Mouse (Mus musculus): ENCODE measurements at regions not wholly inside any gene's neighbourhood (a gene's known extent, or its start where the extent isn't known, plus 50 kb on each side); places are given as distances from the start of the nearest gene placed in this dataset.

DNA sequence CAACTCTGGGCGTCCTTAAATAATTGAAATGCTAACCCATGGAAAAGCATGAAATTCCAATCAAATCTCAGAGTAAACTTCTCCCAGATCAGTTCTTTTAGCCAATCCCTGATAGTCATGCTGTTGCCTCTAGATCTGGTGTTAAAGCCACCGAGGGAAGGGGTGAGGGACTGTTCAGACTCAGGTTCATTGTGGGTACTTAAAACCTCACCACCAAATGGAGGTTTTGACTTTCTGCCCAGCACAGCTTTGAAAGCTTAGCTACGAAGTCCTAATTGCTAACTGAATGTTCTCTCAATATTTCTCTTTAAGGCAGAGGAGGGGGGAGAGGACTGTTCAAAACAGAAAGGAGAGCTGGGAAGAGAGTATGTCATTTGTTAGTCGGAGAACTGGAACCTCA, 517.9 kb upstream of the Sox9 start:
- Histone ChIP-seq H3K4me3 (ENCODE audit: insufficient read depth in 1 of 2, low read depth in 2 of 2, low read length in 2 of 2) (no peak overlapping the region), H3K4me2 (ENCODE audit: low read depth) (no peak overlapping the region), H3K36me3 (replicated peaks; ENCODE audit: control insufficient read depth, insufficient read depth, low read depth) (no peaks in the 10 kb centered on the region), H3K9me3 (ENCODE audit: control insufficient read depth, low read length) (no peaks in the 10 kb centered on the region), H3K27me3 (ENCODE audit: control insufficient read depth, insufficient read depth, low read length) (no peaks in the 10 kb centered on the region), H3K4me1 (replicated peaks; ENCODE audit: control insufficient read depth in 2 of 2, insufficient read depth in 2 of 2, low read length in 1 of 2) (no peaks in the 10 kb centered on the region), H3K27ac (no peak overlapping the region), H3K9ac (replicated peaks) (no peak overlapping the region)
- WGBS (ENCODE audit: insufficient replicate concordance) = 60% methylated on average over 4 of the region's 4 CpGs
- DNase-seq (ENCODE audit: low read depth in 3 of 3, low spot score in 3 of 3) (no peak), ATAC-seq (ENCODE audit: insufficient read depth) (no peak)
- TF ChIP-seq CTCF (IDR thresholded peaks at IDR 0.05; ENCODE audit: low read depth) = no peak
- no peak for TF ChIP-seq EP300 (IDR thresholded peaks at IDR 0.05; ENCODE audit: low read depth)

DNA sequence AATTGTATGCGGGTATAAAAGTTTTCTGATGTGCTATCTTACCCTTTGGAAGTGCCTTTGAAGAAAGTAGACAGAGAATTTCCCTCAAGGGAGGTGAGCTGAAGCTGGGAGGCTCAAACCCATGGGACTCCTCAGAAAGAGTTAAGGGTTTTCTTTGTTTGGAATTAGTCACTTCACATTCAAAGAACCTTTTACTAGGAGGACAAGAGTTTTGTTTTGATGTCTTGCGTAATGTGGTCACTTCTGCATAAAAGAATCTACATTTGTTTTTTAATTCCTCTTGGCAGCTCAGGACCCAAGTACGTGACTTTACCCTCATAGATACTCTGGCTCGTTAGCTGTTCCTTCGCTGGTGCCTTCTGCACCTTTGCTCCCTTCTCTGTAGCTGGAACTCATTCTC, 511.1 kb upstream of the Sox9 start:
- H3K36me3 ChIP-seq (replicated peaks; ENCODE audit: control insufficient read depth, insufficient read depth, low read depth) = no peaks in the 10 kb centered on the region
- ATAC-seq (ENCODE audit: insufficient read depth) (no peak), DNase-seq (ENCODE audit: low read depth in 3 of 3, low spot score in 3 of 3) (no peak)
- H3K4me2 ChIP-seq (ENCODE audit: low read depth) = no peak overlapping the region
- no peaks in the 10 kb centered on the region for H3K9me3 ChIP-seq (ENCODE audit: control insufficient read depth, low read length)
- no peak overlapping the region for H3K4me3 ChIP-seq (ENCODE audit: insufficient read depth in 1 of 2, low read depth in 2 of 2, low read length in 2 of 2)
- TF ChIP-seq EP300 (IDR thresholded peaks at IDR 0.05; ENCODE audit: low read depth) (no peak), CTCF (IDR thresholded peaks at IDR 0.05; ENCODE audit: low read depth) (no peak)
- no peaks in the 10 kb centered on the region for H3K4me1 ChIP-seq (replicated peaks; ENCODE audit: control insufficient read depth in 2 of 2, insufficient read depth in 2 of 2, low read length in 1 of 2)
- H3K27me3 ChIP-seq (ENCODE audit: control insufficient read depth, insufficient read depth, low read length) = no peaks in the 10 kb centered on the region
- H3K27ac ChIP-seq = no peak overlapping the region
- H3K9ac ChIP-seq (replicated peaks) = no peak overlapping the region
- WGBS (ENCODE audit: insufficient replicate concordance) = 74% methylated on average over 5 of the region's 5 CpGs

DNA sequence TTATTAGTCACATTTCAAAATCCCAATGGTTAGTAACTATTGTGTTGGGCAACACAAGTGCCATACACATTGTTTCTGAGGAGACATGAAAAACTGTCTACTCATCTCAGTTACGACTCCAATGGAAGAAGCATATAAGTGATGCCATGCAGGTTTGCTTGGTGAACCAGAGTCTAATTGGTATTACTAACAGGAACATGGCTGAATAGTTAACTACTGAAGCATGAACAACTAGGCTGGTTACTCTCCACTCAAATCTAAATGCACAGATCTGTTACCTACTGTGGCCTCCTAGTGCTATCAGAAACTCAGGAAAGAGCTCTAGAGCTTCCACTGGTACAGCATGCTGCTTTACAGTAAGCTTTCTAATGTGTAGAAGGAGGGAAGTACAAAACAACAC, 503.5 kb upstream of the Sox9 start:
- Histone ChIP-seq H3K9ac (replicated peaks) (no peak overlapping the region), H3K4me3 (ENCODE audit: insufficient read depth in 1 of 2, low read depth in 2 of 2, low read length in 2 of 2) (no peak overlapping the region), H3K36me3 (replicated peaks; ENCODE audit: control insufficient read depth, insufficient read depth, low read depth) (no peaks in the 10 kb centered on the region), H3K4me1 (replicated peaks; ENCODE audit: control insufficient read depth in 2 of 2, insufficient read depth in 2 of 2, low read length in 1 of 2) (no peaks in the 10 kb centered on the region), H3K27ac (no peak overlapping the region), H3K4me2 (ENCODE audit: low read depth) (no peak overlapping the region), H3K9me3 (ENCODE audit: control insufficient read depth, low read length) (no peaks in the 10 kb centered on the region), H3K27me3 (ENCODE audit: control insufficient read depth, insufficient read depth, low read length) (no peaks in the 10 kb centered on the region)
- DNase-seq (ENCODE audit: low read depth in 3 of 3, low spot score in 3 of 3) (no peak), ATAC-seq (ENCODE audit: insufficient read depth) (no peak)
- WGBS (ENCODE audit: insufficient replicate concordance) = 62% methylated on average over 1 of the region's 1 CpGs
- TF ChIP-seq CTCF (IDR thresholded peaks at IDR 0.05; ENCODE audit: low read depth) (no peak), EP300 (IDR thresholded peaks at IDR 0.05; ENCODE audit: low read depth) (no peak)

DNA sequence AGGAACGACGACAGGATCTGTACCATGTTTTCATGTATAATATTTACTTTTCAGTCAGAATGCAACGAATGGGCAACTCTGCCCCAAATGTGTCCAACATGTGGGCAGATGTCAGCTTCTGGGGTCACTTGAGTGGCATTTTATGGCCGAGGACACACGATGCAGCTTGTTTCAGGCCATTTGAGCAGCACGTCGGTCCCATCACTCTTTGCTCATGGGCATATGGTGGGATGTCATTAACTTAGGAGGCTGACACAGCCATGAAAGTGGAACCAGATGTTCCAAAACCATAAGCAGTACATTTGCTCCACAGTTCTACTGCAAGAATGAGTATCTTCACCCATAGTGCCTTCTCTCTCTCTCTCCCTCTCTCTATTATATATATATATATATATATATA, 499.1 kb upstream of the Sox9 start:
- 65% methylated on average over 7 of the region's 7 CpGs for WGBS (ENCODE audit: insufficient replicate concordance)

DNA sequence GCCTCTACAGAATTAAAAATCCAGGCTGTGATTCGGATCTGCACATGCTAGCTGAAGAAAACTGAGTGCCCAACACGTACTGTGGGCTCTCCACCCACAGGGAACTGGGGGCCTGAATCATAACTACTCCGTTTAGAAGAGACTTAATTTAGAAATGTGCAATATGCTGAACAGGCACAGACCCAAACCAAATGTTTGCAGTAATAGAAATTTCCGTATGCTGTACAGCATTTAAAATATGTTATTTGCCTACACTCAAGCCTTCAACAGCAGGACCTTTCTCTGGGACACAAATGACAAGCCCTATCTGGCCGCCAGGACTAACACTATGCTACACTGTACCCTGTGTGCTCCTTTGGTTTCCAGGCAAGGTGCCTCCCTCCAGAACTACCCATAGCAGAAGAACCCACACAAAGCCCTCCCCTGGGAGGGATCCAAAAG, 483.1 kb upstream of the Sox9 start:
- H3K27me3 ChIP-seq (ENCODE audit: control insufficient read depth, insufficient read depth, low read length) = no peaks in the 10 kb centered on the region
- WGBS (ENCODE audit: insufficient replicate concordance) = 53% methylated on average over 5 of the region's 5 CpGs
- H3K4me1 ChIP-seq (replicated peaks; ENCODE audit: control insufficient read depth in 2 of 2, insufficient read depth in 2 of 2, low read length in 1 of 2) = no peaks in the 10 kb centered on the region
- H3K36me3 ChIP-seq (replicated peaks; ENCODE audit: control insufficient read depth, insufficient read depth, low read depth) = no peaks in the 10 kb centered on the region
- H3K4me3 ChIP-seq (ENCODE audit: insufficient read depth in 1 of 2, low read depth in 2 of 2, low read length in 2 of 2) = no peak overlapping the region
- H3K27ac ChIP-seq = no peak overlapping the region
- H3K9ac ChIP-seq (replicated peaks) = no peak overlapping the region
- H3K9me3 ChIP-seq (ENCODE audit: control insufficient read depth, low read length) = no peaks in the 10 kb centered on the region
- no peak for DNase-seq (ENCODE audit: low read depth in 3 of 3, low spot score in 3 of 3)
- TF ChIP-seq CTCF (IDR thresholded peaks at IDR 0.05; ENCODE audit: low read depth) (no peak), EP300 (IDR thresholded peaks at IDR 0.05; ENCODE audit: low read depth) (no peak)
- H3K4me2 ChIP-seq (ENCODE audit: low read depth) = no peak overlapping the region
- ATAC-seq (ENCODE audit: insufficient read depth) = no peak

More for the DNA sequence above, 499.1 kb upstream of the Sox9 start:
- no peak overlapping the region for H3K27ac ChIP-seq
- no peak overlapping the region for H3K9ac ChIP-seq (replicated peaks)
- TF ChIP-seq EP300 (IDR thresholded peaks at IDR 0.05; ENCODE audit: low read depth) = no peak
- TF ChIP-seq CTCF (IDR thresholded peaks at IDR 0.05; ENCODE audit: low read depth) = no peak
- no peak overlapping the region for H3K4me3 ChIP-seq (ENCODE audit: insufficient read depth in 1 of 2, low read depth in 2 of 2, low read length in 2 of 2)
- DNase-seq (ENCODE audit: low read depth in 3 of 3, low spot score in 3 of 3) (no peak), ATAC-seq (ENCODE audit: insufficient read depth) (no peak)
- no peaks in the 10 kb centered on the region for H3K9me3 ChIP-seq (ENCODE audit: control insufficient read depth, low read length)
- H3K4me2 ChIP-seq (ENCODE audit: low read depth) = no peak overlapping the region
- H3K4me1 ChIP-seq (replicated peaks; ENCODE audit: control insufficient read depth in 2 of 2, insufficient read depth in 2 of 2, low read length in 1 of 2) = no peaks in the 10 kb centered on the region
- H3K36me3 ChIP-seq (replicated peaks; ENCODE audit: control insufficient read depth, insufficient read depth, low read depth) = no peaks in the 10 kb centered on the region
- no peaks in the 10 kb centered on the region for H3K27me3 ChIP-seq (ENCODE audit: control insufficient read depth, insufficient read depth, low read length)

All from liver, embryonic 14.5 days (tissue).